Mouse (Mus musculus): Measurements from ENCODE around the gene Kif26b. TPM values are rescaled to one million over a fixed set of nuclear protein-coding genes. Genes with fewer than 3 reads are reported as not detected.
A peak's percentile ranks its signal among the peaks of the same experiment; 100 is the strongest.

The Kif26b gene
- polyA plus RNA-seq, 1 experiment from 2014 or later = 4.9 TPM

DNA sequence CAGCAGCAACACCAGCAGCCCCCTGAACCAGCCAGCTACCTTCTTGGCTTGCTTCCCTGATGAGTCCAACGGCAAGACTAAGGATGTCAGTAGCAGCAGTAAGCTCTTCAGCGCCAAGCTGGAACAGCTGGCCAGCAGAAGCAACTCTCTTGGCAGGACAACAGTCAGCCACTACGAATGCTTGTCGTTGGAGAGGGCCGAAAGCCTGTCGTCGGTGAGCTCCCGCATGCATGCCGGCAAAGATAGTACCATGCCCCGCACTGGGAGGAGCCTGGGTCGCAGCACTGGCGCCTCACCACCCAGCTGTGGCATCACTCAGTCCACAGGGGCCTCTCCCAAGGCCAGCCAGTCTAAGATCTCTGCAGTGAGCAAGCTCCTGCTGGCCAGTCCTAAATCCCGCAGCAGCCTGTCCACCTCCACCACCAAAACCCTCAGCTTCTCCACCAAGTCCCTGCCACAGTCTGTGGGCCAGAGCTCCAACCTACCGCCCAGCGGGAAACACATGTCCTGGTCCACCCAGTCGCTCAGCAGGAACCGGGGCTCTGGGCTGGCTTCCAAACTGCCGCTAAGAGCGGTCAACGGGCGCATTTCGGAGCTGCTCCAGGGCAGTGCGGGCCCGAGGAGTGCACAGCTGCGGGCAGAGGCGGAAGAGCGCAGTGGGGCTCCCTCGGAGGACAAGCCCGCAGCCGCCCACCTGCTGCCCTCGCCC lies 388.4 kb downstream of the Kif26b start:
- Histone ChIP-seq H3K36me3 (0 out of 2 replicates have a peak, but pooled peaks cover 8% of the 10 kb centered on the region), H3K4me3 (peak overlapping the region; percentile 34), H3K27me3 (ENCODE audit: insufficient read depth, poor library complexity, severe bottlenecking) (peaks cover 37% of the 10 kb centered on the region), H3K9me3 (no peaks in the 10 kb centered on the region), H3K4me1 (replicated peaks) (peaks cover 29% of the 10 kb centered on the region), H3K27ac (peak overlapping the region; percentile 56)
- no peak for DNase-seq (ENCODE audit: low spot score)
- 53% methylated on average over 31 of the region's 31 CpGs for WGBS

- Histone ChIP-seq H3K27ac (no peak overlapping the region), H3K27me3 (ENCODE audit: insufficient read depth, poor library complexity, severe bottlenecking) (no peaks in the 10 kb centered on the region), H3K4me3 (no peak overlapping the region), H3K9me3 (no peaks in the 10 kb centered on the region), H3K36me3 (no peaks in the 10 kb centered on the region), H3K4me1 (replicated peaks) (0 out of 2 replicates have a peak, but pooled peaks cover under 1% of the 10 kb centered on the region)
- DNase-seq (ENCODE audit: low spot score) = no peak
- WGBS = 82% methylated on average over 8 of the region's 8 CpGs
These were observed 395.7 kb downstream of the Kif26b start for GRCm38 (mm10) chr1:178924492-178925183.

DNA sequence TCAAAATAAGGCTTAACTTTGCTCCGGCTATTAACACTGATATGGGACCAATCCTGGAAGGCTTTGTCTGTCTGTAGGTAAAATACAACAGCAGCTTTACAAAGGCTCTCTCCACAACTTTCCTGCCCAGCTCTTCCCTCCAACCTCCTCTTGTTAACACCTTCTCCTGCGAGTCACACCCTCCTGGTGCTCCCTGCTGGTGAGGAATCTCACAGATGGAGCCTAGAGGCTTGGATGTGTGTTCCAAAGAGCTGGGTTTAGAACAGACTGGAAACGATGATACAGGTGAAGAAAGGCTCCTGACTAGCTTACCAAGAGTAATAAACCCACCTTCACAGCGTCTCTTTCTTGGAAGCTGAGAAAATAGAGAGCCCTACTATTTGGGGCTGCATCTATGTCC lies 400.6 kb downstream of the Kif26b start:
- H3K27ac ChIP-seq = no peak overlapping the region
- no peaks in the 10 kb centered on the region for H3K9me3 ChIP-seq
- no peaks in the 10 kb centered on the region for H3K36me3 ChIP-seq
- no peak overlapping the region for H3K4me3 ChIP-seq
- no peaks in the 10 kb centered on the region for H3K4me1 ChIP-seq (replicated peaks)
- DNase-seq (ENCODE audit: low spot score) = no peak
- H3K27me3 ChIP-seq (ENCODE audit: insufficient read depth, poor library complexity, severe bottlenecking) = no peaks in the 10 kb centered on the region
- WGBS = 67% methylated on average over 4 of the region's 4 CpGs

DNA sequence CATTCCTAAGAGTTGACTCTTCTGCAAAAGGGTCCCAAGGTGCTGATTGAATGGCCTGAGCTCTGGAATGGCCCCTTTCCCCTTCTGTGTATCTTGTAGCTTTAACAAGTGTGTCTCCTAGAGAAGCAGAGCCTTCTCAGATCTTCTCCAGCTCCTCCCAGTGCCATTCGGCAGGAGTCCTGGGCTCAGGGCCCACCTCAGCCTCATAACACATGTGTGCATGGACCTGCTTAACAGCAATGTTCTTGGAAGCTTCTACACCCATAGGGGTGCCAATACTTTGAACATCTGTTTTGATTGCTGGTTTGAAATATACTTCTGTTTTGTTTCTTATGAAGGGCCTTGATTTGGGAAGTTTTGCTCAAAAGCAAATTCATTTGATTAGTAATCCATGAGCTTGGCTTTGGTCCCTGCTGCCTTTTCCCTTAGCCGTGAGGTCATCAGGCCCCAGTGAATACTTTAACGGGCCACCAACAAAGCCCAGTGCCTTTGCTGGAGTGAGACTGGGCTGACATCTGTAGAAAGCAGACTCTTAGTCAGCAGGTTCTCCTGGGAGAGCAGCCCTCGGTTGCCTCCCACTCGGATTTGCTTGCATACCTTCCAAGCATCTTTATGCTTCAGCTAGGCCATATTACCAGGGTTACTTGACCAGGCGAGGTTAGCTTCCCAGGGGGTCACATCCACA lies 405.2 kb downstream of the Kif26b start:
- DNase-seq (ENCODE audit: low spot score) = no peak
- WGBS = 82% methylated on average over 6 of the region's 6 CpGs
- no peak overlapping the region for H3K4me3 ChIP-seq

GRCm38 (mm10) chr1:178936457-178936856 lies 407.5 kb downstream of the Kif26b start:
- Histone ChIP-seq H3K4me3 (no peak overlapping the region), H3K9me3 (no peaks in the 10 kb centered on the region), H3K4me1 (replicated peaks) (peaks cover 14% of the 10 kb centered on the region), H3K36me3 (no peaks in the 10 kb centered on the region), H3K27ac (no peak overlapping the region), H3K27me3 (ENCODE audit: insufficient read depth, poor library complexity, severe bottlenecking) (no peaks in the 10 kb centered on the region)
- 75% methylated on average over 4 of the region's 4 CpGs for WGBS
- no peak for DNase-seq (ENCODE audit: low spot score)

More for the DNA sequence above, 405.2 kb downstream of the Kif26b start:
- Histone ChIP-seq H3K9me3 (no peaks in the 10 kb centered on the region), H3K27ac (no peak overlapping the region), H3K4me1 (replicated peaks) (peaks cover 10% of the 10 kb centered on the region), H3K36me3 (no peaks in the 10 kb centered on the region), H3K27me3 (ENCODE audit: insufficient read depth, poor library complexity, severe bottlenecking) (no peaks in the 10 kb centered on the region)

DNA sequence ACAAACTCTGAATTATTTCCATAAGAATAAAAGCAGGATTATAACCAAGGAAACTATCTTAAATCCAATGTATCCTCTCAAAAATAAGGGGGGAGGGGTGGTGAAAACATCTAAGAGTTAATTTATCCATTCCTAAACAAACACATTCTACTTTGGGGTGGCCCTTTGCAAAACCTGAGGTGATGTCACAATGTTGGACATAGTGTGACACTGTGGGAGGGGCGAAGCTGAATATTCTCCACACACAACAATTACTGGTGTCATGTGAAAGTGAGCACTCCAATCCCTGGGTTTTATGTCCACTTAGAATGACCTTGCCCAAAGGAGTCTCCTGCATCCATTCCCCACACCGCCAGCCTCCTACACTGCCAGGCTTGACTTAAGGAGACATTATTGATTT lies 408.1 kb downstream of the Kif26b start:
- Histone ChIP-seq H3K4me3 (no peak overlapping the region), H3K4me1 (replicated peaks) (peaks cover 19% of the 10 kb centered on the region), H3K36me3 (no peaks in the 10 kb centered on the region), H3K9me3 (no peaks in the 10 kb centered on the region), H3K27me3 (ENCODE audit: insufficient read depth, poor library complexity, severe bottlenecking) (no peaks in the 10 kb centered on the region), H3K27ac (no peak overlapping the region)
- DNase-seq (ENCODE audit: low spot score) = no peak
- 85% methylated on average over 2 of the region's 2 CpGs for WGBS

GRCm38 (mm10) chr1:178940353-178940752 lies 411.4 kb downstream of the Kif26b start:
- 90% methylated on average over 4 of the region's 4 CpGs for WGBS
- Histone ChIP-seq H3K27me3 (ENCODE audit: insufficient read depth, poor library complexity, severe bottlenecking) (no peaks in the 10 kb centered on the region), H3K4me1 (replicated peaks) (peaks cover 34% of the 10 kb centered on the region), H3K4me3 (no peak overlapping the region), H3K9me3 (no peaks in the 10 kb centered on the region), H3K27ac (no peak overlapping the region), H3K36me3 (no peaks in the 10 kb centered on the region)
- no peak for DNase-seq (ENCODE audit: low spot score)

GRCm38 (mm10) chr1:178942251-178942963 lies 413.5 kb downstream of the Kif26b start:
- peaks cover 32% of the 10 kb centered on the region for H3K4me1 ChIP-seq (replicated peaks)
- WGBS = 44% methylated on average over 7 of the region's 7 CpGs
- DNase-seq (ENCODE audit: low spot score) = peak; percentile 20
- H3K36me3 ChIP-seq = no peaks in the 10 kb centered on the region
- no peaks in the 10 kb centered on the region for H3K27me3 ChIP-seq (ENCODE audit: insufficient read depth, poor library complexity, severe bottlenecking)
- H3K27ac ChIP-seq = peak overlapping the region; percentile 69; the same call in 1 of the 2 replicates
- no peaks in the 10 kb centered on the region for H3K9me3 ChIP-seq
- H3K4me3 ChIP-seq = no peak overlapping the region

DNA sequence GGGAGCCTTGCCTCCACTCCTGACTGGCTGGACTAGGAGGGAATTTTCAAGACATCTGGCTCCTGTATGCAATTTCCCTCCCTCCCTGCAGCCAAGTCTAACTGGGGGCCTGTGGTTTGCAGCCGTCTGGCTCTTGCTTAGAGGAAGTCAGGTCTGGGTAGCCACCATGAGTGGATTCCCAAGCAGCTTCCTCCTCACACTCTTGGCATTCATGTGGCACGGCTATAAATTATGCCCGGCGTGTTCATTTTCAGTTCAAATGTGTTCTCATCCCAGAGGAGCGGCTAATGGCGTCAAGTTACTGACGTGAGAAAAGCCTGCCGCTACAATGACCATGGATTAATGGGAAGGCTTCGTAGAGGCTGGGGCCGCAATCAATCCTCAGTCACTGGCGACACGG lies 424.0 kb downstream of the Kif26b start:
- Histone ChIP-seq H3K4me1 (replicated peaks) (peaks cover 9% of the 10 kb centered on the region; the same call in 1 of the 2 replicates), H3K27me3 (ENCODE audit: insufficient read depth, poor library complexity, severe bottlenecking) (no peaks in the 10 kb centered on the region), H3K36me3 (no peaks in the 10 kb centered on the region), H3K27ac (no peak overlapping the region), H3K4me3 (no peak overlapping the region), H3K9me3 (0 out of 2 replicates have a peak, but pooled peaks cover 6% of the 10 kb centered on the region)
- DNase-seq (ENCODE audit: low spot score) = no peak
- WGBS = 82% methylated on average over 12 of the region's 12 CpGs

DNA sequence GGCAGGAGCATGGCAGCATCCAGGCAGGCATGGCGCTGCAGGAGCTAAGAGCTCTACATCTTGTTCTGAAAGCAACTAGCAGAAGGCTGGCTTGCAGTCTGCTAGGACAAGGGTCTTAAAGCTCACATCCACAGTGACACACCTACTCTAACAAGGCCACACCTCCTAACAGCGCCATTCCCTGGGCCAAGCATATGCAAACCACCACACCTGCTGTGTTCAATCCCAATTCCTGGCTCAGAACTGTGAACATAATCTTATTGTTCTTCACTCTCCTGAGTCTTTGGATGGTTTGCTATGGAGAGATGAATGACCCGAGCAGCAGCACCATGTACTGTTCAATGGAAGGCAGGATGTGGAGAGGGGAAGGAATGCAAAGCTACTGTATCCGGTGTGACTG lies 429.7 kb downstream of the Kif26b start:
- WGBS = 83% methylated on average over 4 of the region's 4 CpGs
- Histone ChIP-seq H3K27ac (no peak overlapping the region), H3K9me3 (no peaks in the 10 kb centered on the region), H3K27me3 (ENCODE audit: insufficient read depth, poor library complexity, severe bottlenecking) (no peaks in the 10 kb centered on the region), H3K4me3 (no peak overlapping the region), H3K36me3 (no peaks in the 10 kb centered on the region), H3K4me1 (replicated peaks) (peaks cover 17% of the 10 kb centered on the region)
- no peak for DNase-seq (ENCODE audit: low spot score)

DNA sequence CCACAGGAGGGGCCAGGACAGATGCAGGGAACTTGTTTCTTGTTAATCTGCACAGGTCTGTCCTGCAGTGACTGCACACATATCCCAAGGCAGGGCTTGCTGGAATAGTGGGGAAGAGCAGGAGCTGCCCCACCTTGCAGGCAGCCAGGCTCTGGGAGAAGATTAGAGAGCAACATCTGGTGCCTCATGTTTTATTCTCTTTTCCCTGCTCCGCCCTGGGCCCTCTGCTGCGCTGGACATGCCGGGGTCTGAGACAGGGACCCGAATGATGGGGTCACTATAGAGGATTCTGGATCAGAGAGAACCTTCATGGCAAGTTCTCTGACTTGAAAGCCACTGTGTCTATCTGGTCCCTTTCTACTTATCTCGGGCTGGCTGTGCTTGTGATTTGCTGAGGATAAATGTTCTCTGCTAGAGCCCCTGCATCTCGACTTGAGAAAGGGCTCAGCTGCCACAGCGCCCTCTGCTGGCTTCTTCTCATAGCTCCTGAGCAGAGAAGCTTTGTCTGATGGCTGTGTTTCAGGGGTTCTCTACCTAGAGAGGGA lies 431.2 kb downstream of the Kif26b start:
- 50% methylated on average over 7 of the region's 7 CpGs for WGBS
- H3K4me3 ChIP-seq = no peak overlapping the region
- peaks cover 13% of the 10 kb centered on the region for H3K4me1 ChIP-seq (replicated peaks)
- H3K36me3 ChIP-seq = no peaks in the 10 kb centered on the region
- DNase-seq (ENCODE audit: low spot score) = peak; percentile 85
- peak overlapping the region; percentile 59 for H3K27ac ChIP-seq
- no peaks in the 10 kb centered on the region for H3K9me3 ChIP-seq
- H3K27me3 ChIP-seq (ENCODE audit: insufficient read depth, poor library complexity, severe bottlenecking) = no peaks in the 10 kb centered on the region

GRCm38 (mm10) chr1:178961661-178962060 lies 432.7 kb downstream of the Kif26b start:
- Histone ChIP-seq H3K4me1 (replicated peaks) (peaks cover 13% of the 10 kb centered on the region), H3K27ac (peak overlapping the region; percentile 18; the same call in 1 of the 2 replicates), H3K36me3 (no peaks in the 10 kb centered on the region), H3K9me3 (no peaks in the 10 kb centered on the region), H3K27me3 (ENCODE audit: insufficient read depth, poor library complexity, severe bottlenecking) (no peaks in the 10 kb centered on the region), H3K4me3 (no peak overlapping the region)
- DNase-seq (ENCODE audit: low spot score) = no peak
- 85% methylated on average over 9 of the region's 9 CpGs for WGBS

Data from hindbrain, embryonic 10.5 days (tissue).